Mouse (Mus musculus): Measurements from ENCODE around the gene Ctnna3. TPM values are rescaled to one million over a fixed set of nuclear protein-coding genes. Genes with fewer than 3 reads are reported as not detected.
"Not testable (repeated sequence)": the region's sequence is repeated elsewhere in the genome, so short reads cannot be mapped to it uniquely, and the experiment has no call there.

Gene Ctnna3
- polyA plus RNA-seq, 1 experiment from 2014 or later = 0.55 TPM

- no peaks in the 10 kb centered on the region for H3K4me1 ChIP-seq (ENCODE audit: insufficient read depth, low read length)
- no peak overlapping the region for H3K4me2 ChIP-seq (replicated peaks; ENCODE audit: low read depth, low read length)
- no peak overlapping the region for H3K4me3 ChIP-seq (ENCODE audit: low read length)
- H3K9ac ChIP-seq (replicated peaks; ENCODE audit: low read length) = no peak overlapping the region
- 93% methylated on average over 9 of the region's 9 CpGs for WGBS
- no peak overlapping the region for H3K27ac ChIP-seq (ENCODE audit: low read length)
- no peaks in the 10 kb centered on the region for H3K27me3 ChIP-seq (ENCODE audit: insufficient read depth, low read length)
- no peak for ATAC-seq (ENCODE audit: low FRiP score, low TSS enrichment)
- H3K36me3 ChIP-seq (ENCODE audit: insufficient read depth, low read length) = no peaks in the 10 kb centered on the region
- H3K9me3 ChIP-seq (ENCODE audit: low read length) = no peaks in the 10 kb centered on the region
Measured at GRCm38 (mm10) chr10:64224007-64224406, 794.1 kb downstream of the Ctnna3 start.

- no peak for ATAC-seq (ENCODE audit: low FRiP score, low TSS enrichment)
- Histone ChIP-seq H3K36me3 (ENCODE audit: insufficient read depth, low read length) (no peaks in the 10 kb centered on the region), H3K4me3 (ENCODE audit: low read length) (no peak overlapping the region), H3K4me2 (replicated peaks; ENCODE audit: low read depth, low read length) (no peak overlapping the region), H3K27ac (ENCODE audit: low read length) (no peak overlapping the region), H3K9me3 (ENCODE audit: low read length) (no peaks in the 10 kb centered on the region), H3K9ac (replicated peaks; ENCODE audit: low read length) (no peak overlapping the region), H3K27me3 (ENCODE audit: insufficient read depth, low read length) (no peaks in the 10 kb centered on the region), H3K4me1 (ENCODE audit: insufficient read depth, low read length) (no peaks in the 10 kb centered on the region)
- WGBS = 92% methylated on average over 6 of the region's 6 CpGs
Measured at GRCm38 (mm10) chr10:64224424-64224823, 794.5 kb downstream of the Ctnna3 start.

- not testable (repeated sequence) for H3K4me1 ChIP-seq (ENCODE audit: insufficient read depth, low read length); H3K4me2 ChIP-seq (replicated peaks; ENCODE audit: low read depth, low read length); H3K27ac ChIP-seq (ENCODE audit: low read length); ATAC-seq (ENCODE audit: low FRiP score, low TSS enrichment); H3K9me3 ChIP-seq (ENCODE audit: low read length); H3K4me3 ChIP-seq (ENCODE audit: low read length); H3K27me3 ChIP-seq (ENCODE audit: insufficient read depth, low read length); H3K36me3 ChIP-seq (ENCODE audit: insufficient read depth, low read length); H3K9ac ChIP-seq (replicated peaks; ENCODE audit: low read length)
Measured at GRCm38 (mm10) chr10:64225826-64226225, 795.9 kb downstream of the Ctnna3 start.

DNA sequence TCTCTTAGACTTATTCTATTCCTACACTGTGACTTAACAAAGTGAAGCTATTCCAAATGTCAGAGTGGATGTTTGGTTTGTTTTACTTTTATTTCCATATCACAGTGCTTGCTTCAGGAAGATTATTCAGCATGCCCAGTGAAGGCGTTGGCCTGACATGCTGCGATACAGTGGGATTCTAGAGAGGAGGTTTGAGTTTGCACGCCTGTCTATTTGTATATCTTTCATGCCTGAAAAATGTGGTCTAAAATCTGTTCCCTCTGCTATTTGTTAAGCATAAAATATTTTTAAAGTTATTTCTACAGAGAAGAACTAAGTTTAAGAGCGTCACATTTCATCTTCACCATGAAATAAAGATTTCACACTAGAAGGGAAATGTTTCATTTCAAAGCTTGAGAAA is 813.5 kb downstream of the Ctnna3 start:
- Histone ChIP-seq H3K27me3 (ENCODE audit: insufficient read depth, low read length) (no peaks in the 10 kb centered on the region), H3K27ac (ENCODE audit: low read length) (no peak overlapping the region), H3K4me1 (ENCODE audit: insufficient read depth, low read length) (no peaks in the 10 kb centered on the region), H3K4me2 (replicated peaks; ENCODE audit: low read depth, low read length) (no peak overlapping the region), H3K9me3 (ENCODE audit: low read length) (no peaks in the 10 kb centered on the region), H3K4me3 (ENCODE audit: low read length) (no peak overlapping the region), H3K36me3 (ENCODE audit: insufficient read depth, low read length) (no peaks in the 10 kb centered on the region), H3K9ac (replicated peaks; ENCODE audit: low read length) (no peak overlapping the region)
- 84% methylated on average over 4 of the region's 4 CpGs for WGBS
- ATAC-seq (ENCODE audit: low FRiP score, low TSS enrichment) = no peak

- 81% methylated on average over 4 of the region's 4 CpGs for WGBS
- Histone ChIP-seq H3K9me3 (ENCODE audit: low read length) (no peaks in the 10 kb centered on the region), H3K36me3 (ENCODE audit: insufficient read depth, low read length) (no peaks in the 10 kb centered on the region), H3K27ac (ENCODE audit: low read length) (no peak overlapping the region), H3K27me3 (ENCODE audit: insufficient read depth, low read length) (no peaks in the 10 kb centered on the region), H3K4me1 (ENCODE audit: insufficient read depth, low read length) (no peaks in the 10 kb centered on the region), H3K4me3 (ENCODE audit: low read length) (no peak overlapping the region), H3K9ac (replicated peaks; ENCODE audit: low read length) (no peak overlapping the region), H3K4me2 (replicated peaks; ENCODE audit: low read depth, low read length) (no peak overlapping the region)
- ATAC-seq (ENCODE audit: low FRiP score, low TSS enrichment) = no peak
Measured at GRCm38 (mm10) chr10:64268156-64268555, 838.3 kb downstream of the Ctnna3 start.

DNA sequence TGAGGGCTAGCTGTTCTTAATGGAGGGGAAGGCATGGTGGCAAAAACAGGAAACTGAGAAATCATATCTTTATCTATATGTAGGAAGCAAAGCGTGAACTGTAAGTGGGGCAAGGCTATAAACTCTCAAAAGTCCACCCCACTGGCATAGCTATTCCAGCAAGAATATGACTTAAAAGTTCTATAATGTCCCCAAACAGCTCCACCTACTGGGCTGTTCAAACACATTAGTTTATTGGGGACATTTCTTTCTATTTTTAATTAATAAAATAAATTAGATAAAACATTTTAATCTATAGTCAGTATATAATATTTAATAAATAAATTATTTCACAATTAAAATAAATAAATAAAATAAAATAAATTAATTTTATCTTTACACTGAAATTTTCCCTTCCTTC is 845.2 kb downstream of the Ctnna3 start:
- H3K4me2 ChIP-seq (replicated peaks; ENCODE audit: low read depth, low read length) = no peak overlapping the region
- no peaks in the 10 kb centered on the region for H3K9me3 ChIP-seq (ENCODE audit: low read length)
- H3K27ac ChIP-seq (ENCODE audit: low read length) = no peak overlapping the region
- WGBS = 76% methylated on average over 1 of the region's 1 CpGs
- H3K36me3 ChIP-seq (ENCODE audit: insufficient read depth, low read length) = no peaks in the 10 kb centered on the region
- no peaks in the 10 kb centered on the region for H3K27me3 ChIP-seq (ENCODE audit: insufficient read depth, low read length)
- no peaks in the 10 kb centered on the region for H3K4me1 ChIP-seq (ENCODE audit: insufficient read depth, low read length)
- no peak overlapping the region for H3K4me3 ChIP-seq (ENCODE audit: low read length)
- no peak overlapping the region for H3K9ac ChIP-seq (replicated peaks; ENCODE audit: low read length)
- ATAC-seq (ENCODE audit: low FRiP score, low TSS enrichment) = no peak

GRCm38 (mm10) chr10:64278836-64279235 is 848.9 kb downstream of the Ctnna3 start:
- H3K4me3 ChIP-seq (ENCODE audit: low read length) = no peak overlapping the region
- no peak overlapping the region for H3K4me2 ChIP-seq (replicated peaks; ENCODE audit: low read depth, low read length)
- H3K9ac ChIP-seq (replicated peaks; ENCODE audit: low read length) = no peak overlapping the region
- H3K9me3 ChIP-seq (ENCODE audit: low read length) = no peaks in the 10 kb centered on the region
- no peak for ATAC-seq (ENCODE audit: low FRiP score, low TSS enrichment)
- WGBS = 91% methylated on average over 2 of the region's 2 CpGs
- no peaks in the 10 kb centered on the region for H3K4me1 ChIP-seq (ENCODE audit: insufficient read depth, low read length)
- no peaks in the 10 kb centered on the region for H3K27me3 ChIP-seq (ENCODE audit: insufficient read depth, low read length)
- no peaks in the 10 kb centered on the region for H3K36me3 ChIP-seq (ENCODE audit: insufficient read depth, low read length)
- no peak overlapping the region for H3K27ac ChIP-seq (ENCODE audit: low read length)

DNA sequence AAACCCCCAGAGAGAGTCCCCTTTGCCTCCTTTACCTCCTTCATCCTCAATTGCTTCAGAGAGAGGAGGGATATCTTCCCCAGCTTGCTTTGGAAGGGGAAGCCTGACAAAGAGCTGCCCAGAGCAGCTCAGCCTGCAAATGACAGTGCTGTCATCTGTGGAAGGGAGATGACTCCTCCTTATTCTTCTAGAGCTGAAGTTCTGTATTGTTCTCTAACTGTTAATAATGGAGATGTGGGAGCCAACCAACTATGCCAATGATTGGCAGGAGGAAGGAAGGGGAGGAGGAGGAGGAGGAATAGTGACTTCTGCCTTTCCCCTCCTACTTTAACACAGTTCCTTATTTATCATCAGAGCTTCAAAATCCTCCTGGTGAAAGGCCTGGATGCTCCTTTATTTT is 875.9 kb downstream of the Ctnna3 start:
- Histone ChIP-seq H3K4me1 (ENCODE audit: insufficient read depth, low read length) (no peaks in the 10 kb centered on the region), H3K4me3 (ENCODE audit: low read length) (no peak overlapping the region), H3K36me3 (ENCODE audit: insufficient read depth, low read length) (no peaks in the 10 kb centered on the region), H3K9me3 (ENCODE audit: low read length) (no peaks in the 10 kb centered on the region), H3K9ac (replicated peaks; ENCODE audit: low read length) (no peak overlapping the region), H3K27me3 (ENCODE audit: insufficient read depth, low read length) (no peaks in the 10 kb centered on the region), H3K4me2 (replicated peaks; ENCODE audit: low read depth, low read length) (no peak overlapping the region), H3K27ac (ENCODE audit: low read length) (no peak overlapping the region)
- ATAC-seq (ENCODE audit: low FRiP score, low TSS enrichment) = no peak

GRCm38 (mm10) chr10:64311622-64312292 is 881.9 kb downstream of the Ctnna3 start:
- no peaks in the 10 kb centered on the region for H3K4me1 ChIP-seq (ENCODE audit: insufficient read depth, low read length)
- no peaks in the 10 kb centered on the region for H3K9me3 ChIP-seq (ENCODE audit: low read length)
- 88% methylated on average over 2 of the region's 2 CpGs for WGBS
- H3K36me3 ChIP-seq (ENCODE audit: insufficient read depth, low read length) = no peaks in the 10 kb centered on the region
- H3K4me3 ChIP-seq (ENCODE audit: low read length) = no peak overlapping the region
- H3K27me3 ChIP-seq (ENCODE audit: insufficient read depth, low read length) = no peaks in the 10 kb centered on the region
- no peak overlapping the region for H3K4me2 ChIP-seq (replicated peaks; ENCODE audit: low read depth, low read length)
- H3K27ac ChIP-seq (ENCODE audit: low read length) = no peak overlapping the region
- H3K9ac ChIP-seq (replicated peaks; ENCODE audit: low read length) = no peak overlapping the region
- ATAC-seq (ENCODE audit: low FRiP score, low TSS enrichment) = no peak

DNA sequence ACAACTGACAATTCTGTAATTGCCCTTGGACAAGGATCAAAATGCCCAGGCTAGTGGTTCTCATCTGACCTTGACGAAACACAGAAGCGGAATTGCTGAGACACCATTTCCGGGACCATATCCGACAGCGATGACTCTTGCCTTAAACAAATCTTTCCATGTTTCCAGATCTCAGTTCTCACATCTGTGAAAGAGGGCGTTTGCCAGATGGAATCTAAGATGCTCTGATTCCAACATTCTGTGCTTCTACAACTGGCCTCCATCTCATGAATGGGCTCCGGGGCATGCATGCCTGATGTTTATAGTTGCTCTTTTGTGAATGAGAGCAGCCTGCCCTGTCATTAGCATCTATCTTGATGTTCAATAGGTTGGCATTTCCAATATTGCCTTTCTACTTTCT is 890.4 kb downstream of the Ctnna3 start:
- Histone ChIP-seq H3K27ac (ENCODE audit: low read length) (no peak overlapping the region), H3K36me3 (ENCODE audit: insufficient read depth, low read length) (no peaks in the 10 kb centered on the region), H3K9me3 (ENCODE audit: low read length) (no peaks in the 10 kb centered on the region), H3K9ac (replicated peaks; ENCODE audit: low read length) (no peak overlapping the region), H3K4me2 (replicated peaks; ENCODE audit: low read depth, low read length) (no peak overlapping the region), H3K4me1 (ENCODE audit: insufficient read depth, low read length) (no peaks in the 10 kb centered on the region), H3K27me3 (ENCODE audit: insufficient read depth, low read length) (no peaks in the 10 kb centered on the region), H3K4me3 (ENCODE audit: low read length) (no peak overlapping the region)
- WGBS = 91% methylated on average over 7 of the region's 7 CpGs
- ATAC-seq (ENCODE audit: low FRiP score, low TSS enrichment) = no peak
